Mouse (Mus musculus): ENCODE data around the gene Ttc12. TPM values are rescaled to one million over a fixed set of nuclear protein-coding genes. Genes with fewer than 3 reads are reported as not detected.

Gene Ttc12
- polyA plus RNA-seq, 1 experiment from 2014 or later = 1.9 TPM

GRCm38 (mm10) chr9:49426921-49427320 lies 59.1 kb downstream of the Ttc12 start, which contains the start of gene Ankk1:
Gene Ankk1 (minus strand): TSS chr9:49427021.
- Histone ChIP-seq H3K4me2 (no peak within 1 kb of the TSS), H3K9ac (no peak within 1 kb of the TSS), H3K4me3 (no peak within 1 kb of the TSS), H3K36me3 (replicated peaks) (no peaks in the 10 kb centered on the region), H3K9me3 (no peaks in the 10 kb centered on the region), H3K4me1 (0 out of 2 replicates have a peak, but pooled peaks cover 6% of the 10 kb centered on the region), H3K27me3 (replicated peaks) (no peaks in the 10 kb centered on the region), H3K27ac (no peak within 1 kb of the TSS)
- ATAC-seq (replicated peaks) = no peak
- 87% methylated on average over 7 of the region's 7 CpGs for WGBS

DNA sequence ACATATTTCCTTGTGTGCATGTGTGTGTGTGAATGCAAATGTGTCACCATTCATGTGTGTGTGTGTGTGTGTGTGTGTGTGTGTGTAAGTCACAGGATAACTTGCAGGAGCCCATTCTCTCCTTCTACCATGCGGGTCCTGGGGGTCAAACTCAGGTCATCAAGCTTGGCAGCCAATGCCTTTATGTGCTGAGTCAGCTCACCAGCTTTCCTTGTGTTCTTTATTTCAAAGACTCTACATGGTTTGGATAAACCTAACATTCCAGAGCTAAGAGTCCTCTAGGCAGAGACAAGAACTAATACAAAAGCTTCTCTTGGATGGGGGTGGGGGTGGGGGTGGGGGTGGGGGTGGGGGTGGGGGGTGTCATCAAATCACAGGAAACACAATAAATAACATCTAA lies 60.4 kb downstream of the Ttc12 start:
- Histone ChIP-seq H3K36me3 (replicated peaks) (no peaks in the 10 kb centered on the region), H3K4me2 (no peak overlapping the region), H3K27me3 (replicated peaks) (no peaks in the 10 kb centered on the region), H3K4me3 (no peak overlapping the region), H3K9me3 (no peaks in the 10 kb centered on the region), H3K4me1 (0 out of 2 replicates have a peak, but pooled peaks cover 6% of the 10 kb centered on the region), H3K27ac (no peak overlapping the region), H3K9ac (no peak overlapping the region)
- 61% methylated on average over 1 of the region's 1 CpGs for WGBS
- no peak for ATAC-seq (replicated peaks)

DNA sequence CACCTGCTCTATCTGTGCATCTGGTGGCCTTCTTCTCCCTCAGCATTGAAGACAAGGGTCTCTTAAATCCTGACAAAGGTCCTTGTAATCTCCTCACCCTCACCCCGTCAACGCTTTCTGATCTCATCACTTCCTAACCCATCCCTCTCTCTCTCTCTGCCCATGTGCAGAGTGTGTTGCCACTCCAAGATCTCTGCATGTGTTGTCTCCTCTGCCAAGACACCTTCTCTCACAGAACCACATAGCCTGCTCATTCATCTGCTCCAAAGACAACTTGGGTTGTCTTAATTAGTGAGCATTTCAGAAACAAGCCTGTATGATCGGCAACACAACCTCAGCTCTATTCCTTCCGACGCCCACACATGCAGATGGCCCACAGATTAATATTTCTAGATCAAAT lies 62.2 kb downstream of the Ttc12 start:
- Histone ChIP-seq H3K36me3 (replicated peaks) (no peaks in the 10 kb centered on the region), H3K4me2 (no peak overlapping the region), H3K9me3 (no peaks in the 10 kb centered on the region), H3K27ac (no peak overlapping the region), H3K4me1 (0 out of 2 replicates have a peak, but pooled peaks cover 6% of the 10 kb centered on the region), H3K9ac (no peak overlapping the region), H3K27me3 (replicated peaks) (no peaks in the 10 kb centered on the region), H3K4me3 (no peak overlapping the region)
- WGBS = 96% methylated on average over 5 of the region's 5 CpGs
- no peak for ATAC-seq (replicated peaks)

DNA sequence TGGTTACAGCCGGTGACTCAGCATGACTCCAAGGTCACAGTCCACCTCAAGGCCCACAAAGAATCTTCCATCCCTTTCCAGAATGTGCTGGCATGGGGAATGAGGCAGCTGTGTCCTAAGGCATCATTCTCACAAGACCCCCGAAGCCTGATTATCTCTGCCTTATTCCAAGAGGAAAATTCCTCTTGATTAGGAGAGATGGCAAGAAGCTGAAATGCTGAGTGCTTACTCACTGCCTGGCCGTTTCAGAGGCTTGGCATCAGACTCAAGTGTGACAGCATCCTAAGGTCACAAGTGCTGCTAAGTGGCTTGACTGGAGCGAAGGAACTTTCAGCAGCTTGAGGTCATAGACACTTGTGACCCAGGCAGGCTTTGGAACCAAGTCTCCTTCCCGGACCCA lies 75.4 kb downstream of the Ttc12 start:
- H3K36me3 ChIP-seq (replicated peaks) = no peaks in the 10 kb centered on the region
- 88% methylated on average over 5 of the region's 5 CpGs for WGBS
- no peak overlapping the region for H3K27ac ChIP-seq
- H3K4me2 ChIP-seq = no peak overlapping the region
- H3K4me1 ChIP-seq = no peaks in the 10 kb centered on the region
- no peaks in the 10 kb centered on the region for H3K27me3 ChIP-seq (replicated peaks)
- H3K4me3 ChIP-seq = no peak overlapping the region
- ATAC-seq (replicated peaks) = no peak
- H3K9ac ChIP-seq = no peak overlapping the region
- H3K9me3 ChIP-seq = no peaks in the 10 kb centered on the region

DNA sequence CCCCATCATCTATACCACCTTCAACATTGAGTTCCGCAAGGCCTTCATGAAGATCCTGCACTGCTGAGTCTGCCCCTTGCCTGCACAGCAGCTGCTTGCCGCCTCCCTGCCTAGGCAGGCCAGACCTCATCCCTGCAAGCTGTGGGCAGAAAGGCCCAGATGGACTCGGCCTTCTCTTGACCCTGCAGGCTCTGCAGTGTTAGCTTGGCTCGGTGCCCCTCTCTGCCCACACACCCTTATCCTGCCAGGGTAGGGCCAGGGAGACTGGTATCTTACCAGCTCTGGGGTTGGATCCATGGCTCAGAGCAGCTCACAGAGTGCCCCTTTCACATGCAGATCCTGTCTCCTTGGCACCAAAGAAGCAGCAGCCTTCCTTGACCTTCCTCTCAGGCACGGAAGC lies 79.0 kb downstream of the Ttc12 start:
- Histone ChIP-seq H3K4me2 (no peak overlapping the region), H3K9me3 (no peaks in the 10 kb centered on the region), H3K4me3 (no peak overlapping the region), H3K9ac (no peak overlapping the region), H3K27me3 (replicated peaks) (no peaks in the 10 kb centered on the region), H3K36me3 (replicated peaks) (no peaks in the 10 kb centered on the region), H3K4me1 (no peaks in the 10 kb centered on the region), H3K27ac (no peak overlapping the region)
- no peak for ATAC-seq (replicated peaks)
- 88% methylated on average over 5 of the region's 5 CpGs for WGBS

DNA sequence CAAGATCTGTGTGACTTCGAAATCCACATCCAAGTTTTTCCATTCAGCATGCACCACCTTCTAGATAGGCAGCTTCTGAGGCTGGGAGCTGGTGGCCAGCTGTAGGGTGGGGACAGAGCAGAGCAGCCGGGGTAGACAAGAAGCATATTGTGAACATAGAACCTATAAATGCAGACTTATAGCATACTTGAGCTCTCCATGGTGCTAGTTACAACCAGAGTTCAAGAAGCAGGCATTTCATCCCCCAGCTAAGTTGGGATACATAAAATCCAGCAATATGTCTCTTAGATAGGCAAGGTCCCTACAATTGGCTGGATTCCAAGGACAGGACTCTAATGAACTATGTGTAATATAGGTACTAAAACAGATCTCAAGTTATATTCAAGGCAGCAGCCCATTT lies 82.3 kb downstream of the Ttc12 start:
- Histone ChIP-seq H3K4me1 (no peaks in the 10 kb centered on the region), H3K9me3 (no peaks in the 10 kb centered on the region), H3K9ac (no peak overlapping the region), H3K36me3 (replicated peaks) (no peaks in the 10 kb centered on the region), H3K4me2 (no peak overlapping the region), H3K4me3 (no peak overlapping the region), H3K27me3 (replicated peaks) (no peaks in the 10 kb centered on the region), H3K27ac (no peak overlapping the region)
- ATAC-seq (replicated peaks) = no peak
- WGBS = 75% methylated on average over 2 of the region's 2 CpGs

DNA sequence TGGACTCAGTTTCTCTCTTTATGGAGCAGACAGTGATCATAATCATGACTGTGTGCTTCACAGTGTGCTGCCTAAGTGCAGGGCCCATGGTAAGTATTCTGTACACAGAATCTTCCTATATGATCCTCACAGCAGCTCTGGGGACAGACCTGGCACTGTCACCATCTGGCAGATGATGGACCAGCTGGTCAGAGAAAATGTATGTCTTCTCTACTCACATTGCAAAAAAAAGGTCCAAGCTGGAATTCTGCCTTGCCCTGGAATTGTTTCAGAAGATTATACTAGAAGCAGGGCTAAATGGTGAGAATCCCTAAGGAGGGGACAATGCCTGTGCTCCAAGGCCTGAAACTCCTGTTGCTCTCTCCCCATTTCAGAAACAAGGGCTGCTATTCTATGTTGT lies 90.0 kb downstream of the Ttc12 start:
- no peaks in the 10 kb centered on the region for H3K36me3 ChIP-seq (replicated peaks)
- no peaks in the 10 kb centered on the region for H3K4me1 ChIP-seq
- H3K9me3 ChIP-seq = no peaks in the 10 kb centered on the region
- no peak for ATAC-seq (replicated peaks)
- H3K4me2 ChIP-seq = no peak overlapping the region
- H3K27me3 ChIP-seq (replicated peaks) = no peaks in the 10 kb centered on the region
- H3K27ac ChIP-seq = no peak overlapping the region
- no peak overlapping the region for H3K9ac ChIP-seq
- H3K4me3 ChIP-seq = no peak overlapping the region

DNA sequence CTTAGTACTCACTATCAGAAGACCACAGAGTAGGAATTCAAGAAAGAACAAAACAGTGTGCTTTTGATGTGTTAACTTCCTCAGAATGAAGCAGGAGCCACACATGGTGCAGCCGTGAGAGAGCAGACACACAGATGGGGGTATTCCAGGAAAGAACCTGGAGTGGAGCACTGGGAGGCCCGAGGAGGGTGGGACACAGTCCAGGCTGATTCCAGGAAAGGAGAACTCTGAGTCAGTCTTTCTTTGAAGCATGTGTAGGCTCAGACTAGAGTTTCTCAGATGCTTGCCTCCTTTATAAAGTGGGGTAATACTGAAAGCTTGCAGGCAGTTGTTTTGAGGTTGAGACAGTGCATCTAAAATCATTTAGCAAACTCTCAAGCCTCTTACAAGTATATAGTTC lies 93.8 kb downstream of the Ttc12 start:
- 63% methylated on average over 2 of the region's 2 CpGs for WGBS
- no peaks in the 10 kb centered on the region for H3K36me3 ChIP-seq (replicated peaks)
- no peak overlapping the region for H3K4me2 ChIP-seq
- H3K27ac ChIP-seq = no peak overlapping the region
- no peak overlapping the region for H3K4me3 ChIP-seq
- H3K27me3 ChIP-seq (replicated peaks) = no peaks in the 10 kb centered on the region
- no peaks in the 10 kb centered on the region for H3K4me1 ChIP-seq
- no peak overlapping the region for H3K9ac ChIP-seq
- H3K9me3 ChIP-seq = no peaks in the 10 kb centered on the region
- ATAC-seq (replicated peaks) = no peak

Other genes with a start within 250 kb of the Ttc12 start
- not detected in 2 replicates for gene Gm4894, start 235.7 kb downstream of the Ttc12 start, polyA plus RNA-seq (2015; fragmentation: Nextera tagmentation; extraction: Ambion mirVana)
- gene Drd2, start 145.6 kb downstream of the Ttc12 start, polyA plus RNA-seq (2015; fragmentation: Nextera tagmentation; extraction: Ambion mirVana) = 6.7 and 7.0 TPM in 2 replicates
- gene Ankk1, start 59.2 kb downstream of the Ttc12 start, polyA plus RNA-seq (2015; fragmentation: Nextera tagmentation; extraction: Ambion mirVana) = not detected in 2 replicates